Mouse (Mus musculus) right cerebral cortex, adult 2 months (tissue): Measurements from ENCODE around the gene Prkn.

ENCODE experiments used
- DNase-seq, 2 experiments: peaks; one replicate each; pipeline ENCODE4 v3.0.0; 2021 to 2022; ENCODE audit warnings: low spot score in 2 of 2

Gene Prkn

DNA sequence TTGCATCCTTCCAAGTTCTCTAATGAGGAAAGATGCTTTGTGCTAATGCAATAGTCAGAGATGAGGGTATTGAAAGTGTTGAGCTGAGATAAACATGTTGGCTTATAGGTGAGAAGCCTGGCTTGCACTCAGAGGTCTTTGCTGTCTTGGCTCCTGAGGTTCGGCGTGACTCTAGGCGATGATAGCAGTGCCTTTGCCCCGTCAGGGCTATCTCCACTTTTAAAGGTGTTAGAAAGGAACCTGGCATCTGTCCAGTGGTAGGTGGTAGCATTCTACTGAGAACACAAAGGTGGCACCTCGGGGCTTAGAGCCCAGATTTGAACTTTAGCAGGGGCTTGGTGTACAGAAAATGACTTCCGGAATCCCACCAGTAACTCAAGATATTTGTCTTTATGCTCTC lies 554.4 kb downstream of the Prkn start:
- DNase-seq, result no peak

DNA sequence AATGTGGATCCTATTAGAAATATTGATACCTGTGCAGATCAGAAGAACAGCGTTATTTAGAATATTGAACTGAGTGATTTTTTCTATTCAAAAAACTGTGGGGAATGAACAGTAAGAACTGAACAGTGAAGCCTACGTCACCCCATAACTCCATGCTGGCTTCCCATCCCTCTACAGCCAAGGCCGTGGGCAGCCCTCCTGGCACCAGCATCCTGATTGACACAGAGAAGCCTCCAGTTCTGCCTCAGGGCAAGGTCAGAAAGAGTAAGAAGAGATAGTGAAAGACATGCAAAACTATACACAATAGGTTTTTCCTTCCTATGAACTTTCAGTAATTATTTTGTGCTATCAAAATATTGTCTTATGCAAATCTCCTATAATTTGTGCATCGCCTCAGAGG lies 557.5 kb downstream of the Prkn start:
- no peak for DNase-seq

- DNase-seq, result no peak
Observed at GRCm38 (mm10) chr17:11402225-11402875, 562.2 kb downstream of the Prkn start.

DNA sequence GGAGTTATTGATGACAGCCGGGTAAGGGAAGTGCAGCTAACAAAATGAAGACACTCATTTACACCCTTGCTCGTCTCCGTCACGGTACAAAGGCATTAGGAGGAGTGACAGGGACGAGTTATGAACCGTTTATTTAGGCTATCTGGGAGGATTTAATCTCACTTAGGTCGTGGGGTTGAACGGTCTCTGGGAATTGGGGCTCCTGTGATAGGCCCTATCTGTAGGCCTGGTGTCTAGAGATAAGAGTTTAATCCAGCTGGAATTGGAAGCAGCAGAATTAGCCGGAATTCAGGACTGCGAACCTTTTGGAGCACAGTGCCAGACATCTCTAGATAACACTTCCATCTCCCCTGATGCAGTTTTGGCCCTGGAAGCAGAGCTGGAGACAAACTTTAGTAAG lies 571.2 kb downstream of the Prkn start:
- no peak for DNase-seq

GRCm38 (mm10) chr17:11413688-11414087 lies 573.5 kb downstream of the Prkn start:
- DNase-seq, result no peak

DNA sequence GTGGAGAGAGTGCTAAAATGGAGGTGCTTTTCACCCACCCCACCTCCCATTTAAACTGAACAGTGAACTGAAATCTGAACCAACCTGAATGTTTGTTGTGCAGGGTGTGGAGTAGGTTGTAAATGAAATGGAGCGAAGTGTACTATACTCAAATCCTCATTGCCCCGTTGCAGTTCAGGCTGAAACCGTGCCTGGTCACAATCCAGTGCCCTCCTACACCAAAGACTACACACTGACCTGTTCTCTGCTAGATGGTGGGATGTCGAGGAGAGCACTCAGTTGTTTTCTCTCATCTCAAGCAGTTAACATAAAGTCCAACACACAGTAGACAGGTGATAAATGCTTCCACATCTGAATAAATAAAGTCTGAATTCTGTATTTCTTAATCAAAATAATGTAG lies 574.1 kb downstream of the Prkn start:
- no peak for DNase-seq

- DNase-seq, result no peak
Observed at GRCm38 (mm10) chr17:11417150-11417549, 577.0 kb downstream of the Prkn start.

DNA sequence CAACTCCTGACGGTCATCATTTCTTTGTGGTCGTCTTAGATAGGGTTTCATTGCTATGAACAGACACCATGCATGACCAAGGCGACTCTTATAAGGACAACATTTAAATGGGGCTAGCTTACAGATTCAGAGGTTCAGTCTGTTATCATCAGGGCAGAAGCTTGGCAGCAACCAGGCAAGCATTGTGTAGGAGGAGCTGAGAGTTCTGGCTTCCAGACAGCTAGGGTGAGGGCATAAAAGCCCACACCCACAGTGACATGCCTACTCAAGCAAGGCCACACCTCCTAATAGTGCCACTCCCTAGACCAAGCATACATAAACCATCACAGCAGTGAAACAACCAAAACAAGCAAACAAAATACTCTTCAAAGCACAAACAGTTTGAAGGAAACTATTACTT lies 579.3 kb downstream of the Prkn start:
- DNase-seq, result no peak

DNA sequence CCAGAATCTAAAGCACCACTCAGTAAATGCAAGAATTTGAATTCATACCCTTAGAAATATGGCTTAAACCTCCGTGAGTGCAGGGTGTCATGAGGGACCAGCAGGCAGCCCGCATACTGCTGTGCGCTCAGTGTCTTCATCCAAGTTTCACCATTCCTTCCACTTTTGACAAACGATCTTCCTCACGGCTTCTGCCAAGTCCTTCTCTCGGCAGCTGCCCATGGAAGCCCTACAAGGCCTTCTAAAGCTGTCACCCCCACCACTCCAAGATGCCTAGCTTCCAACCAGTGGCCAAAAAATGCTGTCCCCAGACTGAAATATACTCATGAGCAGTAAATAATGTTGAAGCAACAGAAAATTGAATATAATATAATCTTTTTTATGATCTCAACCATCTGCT lies 580.7 kb downstream of the Prkn start:
- DNase-seq, result no peak

DNA sequence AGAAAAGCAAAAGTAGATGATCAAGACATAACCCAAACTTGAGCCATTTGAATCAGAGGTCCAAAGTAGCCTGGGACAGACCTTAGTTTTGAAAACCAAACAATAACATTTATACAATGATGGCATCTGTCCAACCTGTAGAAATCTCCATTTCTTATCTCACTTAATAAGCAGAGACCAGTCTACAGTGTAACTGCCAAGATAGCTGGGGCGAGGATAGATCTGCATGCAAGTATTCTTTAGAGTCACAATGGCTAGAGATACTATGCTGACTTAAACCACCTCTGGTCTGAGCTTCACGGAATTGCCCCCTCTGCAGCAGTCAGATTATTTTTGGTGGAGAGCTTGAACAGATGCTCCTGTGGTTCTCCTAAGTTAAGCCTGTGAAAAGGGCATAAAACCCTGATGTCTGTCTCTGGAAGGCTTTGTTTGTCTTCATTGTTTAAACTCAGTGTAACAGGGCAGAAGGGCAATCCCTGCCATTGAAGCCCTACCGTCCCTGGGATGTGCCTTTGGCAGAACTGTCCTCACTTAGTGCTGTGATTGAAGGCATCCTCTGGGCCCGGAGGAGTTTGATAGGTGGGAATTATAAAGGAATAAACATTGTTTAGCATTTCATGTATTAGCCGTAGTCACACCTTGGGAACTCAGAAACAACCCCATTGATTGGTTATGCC lies 581.2 kb downstream of the Prkn start:
- DNase-seq, result no peak

DNA sequence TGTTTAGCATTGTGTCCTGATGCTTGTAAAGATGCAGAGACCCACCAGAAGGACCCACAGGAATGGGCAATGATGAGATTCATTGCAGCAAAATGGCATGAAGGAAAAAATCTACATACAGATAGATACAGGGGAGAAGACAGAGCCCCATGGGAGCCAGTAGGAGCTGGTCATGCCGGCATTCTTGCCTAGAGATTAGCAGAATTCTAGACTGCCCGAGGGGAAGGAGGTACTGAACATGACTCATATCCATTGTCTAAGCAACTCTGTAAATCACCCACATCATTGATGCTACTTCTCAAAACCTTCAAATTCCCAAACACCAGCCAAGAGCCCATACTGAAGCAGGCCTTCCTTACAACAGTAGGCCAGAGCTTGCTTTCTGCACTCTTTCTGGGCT lies 591.1 kb downstream of the Prkn start:
- DNase-seq, result no peak

DNA sequence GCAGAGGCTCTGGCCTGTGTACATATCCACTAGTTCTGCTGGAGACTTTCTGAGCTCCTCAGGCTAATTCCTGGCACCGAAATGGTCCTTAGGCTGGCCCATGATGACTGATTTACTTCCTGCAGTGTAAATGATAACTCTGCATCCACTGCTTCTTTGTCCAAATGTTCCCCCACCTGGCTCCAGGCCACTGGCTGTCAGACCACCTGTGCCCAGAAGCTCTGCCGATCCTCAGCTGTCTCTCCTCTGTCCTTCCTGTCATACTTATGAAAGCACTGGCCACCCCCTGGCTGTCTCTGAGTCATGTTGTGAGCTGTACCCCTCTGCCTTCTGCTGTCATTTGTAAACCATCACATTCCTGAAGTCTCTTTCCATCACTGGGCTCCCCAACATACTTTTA lies 592.4 kb downstream of the Prkn start:
- no peak for DNase-seq

GRCm38 (mm10) chr17:11462721-11463120 lies 622.5 kb downstream of the Prkn start:
- DNase-seq, result peak in 1 of 2 experiments; percentile 14

- no peak for DNase-seq
Observed at GRCm38 (mm10) chr17:11466095-11466494, 625.9 kb downstream of the Prkn start.

GRCm38 (mm10) chr17:11468624-11469023 lies 628.4 kb downstream of the Prkn start:
- no peak for DNase-seq

DNA sequence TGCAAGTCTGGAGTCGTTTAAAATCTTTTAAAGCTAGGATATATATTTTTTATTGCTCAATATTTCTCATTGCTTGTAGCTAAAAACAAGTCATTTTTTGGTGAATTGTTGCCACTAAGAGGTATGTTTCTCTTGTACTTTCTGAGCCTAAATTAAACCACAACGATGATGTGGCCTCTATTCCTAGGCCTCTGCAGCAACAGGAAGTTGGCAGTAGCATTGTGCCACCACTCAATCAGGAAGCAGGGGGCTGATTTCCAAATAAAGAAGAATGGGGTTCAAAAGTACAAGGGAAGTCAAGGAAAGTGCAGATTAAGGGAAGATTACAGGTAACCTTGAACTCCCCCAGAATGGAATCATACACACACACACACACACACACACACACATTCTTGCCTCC lies 642.8 kb downstream of the Prkn start:
- DNase-seq, result no peak

- DNase-seq, result no peak
Observed at GRCm38 (mm10) chr17:11490051-11490450, 649.9 kb downstream of the Prkn start.

GRCm38 (mm10) chr17:11502556-11502955 lies 662.4 kb downstream of the Prkn start:
- no peak for DNase-seq

DNA sequence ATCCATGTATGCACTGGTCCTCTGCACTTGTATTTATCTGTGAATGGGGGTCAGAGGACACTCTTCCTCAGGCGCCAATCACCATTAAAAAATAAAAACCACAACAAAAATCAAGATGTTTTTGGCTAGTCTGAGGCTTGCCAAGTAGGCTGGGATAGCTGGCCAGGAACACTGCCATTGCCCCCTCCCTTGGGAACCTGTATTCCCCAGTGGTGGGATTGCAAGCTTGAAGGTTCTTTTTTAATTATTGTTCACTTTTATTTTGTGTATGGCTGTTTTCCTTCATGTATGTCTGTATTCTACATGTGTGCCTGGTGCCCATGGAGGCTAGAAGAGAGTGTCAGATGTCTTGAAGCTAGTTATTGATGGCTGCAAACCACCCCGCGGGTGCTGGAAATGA lies 664.3 kb downstream of the Prkn start:
- no peak for DNase-seq

- DNase-seq, result peak; percentile 34 to 39
Observed at GRCm38 (mm10) chr17:11507082-11507481, 666.9 kb downstream of the Prkn start.

DNA sequence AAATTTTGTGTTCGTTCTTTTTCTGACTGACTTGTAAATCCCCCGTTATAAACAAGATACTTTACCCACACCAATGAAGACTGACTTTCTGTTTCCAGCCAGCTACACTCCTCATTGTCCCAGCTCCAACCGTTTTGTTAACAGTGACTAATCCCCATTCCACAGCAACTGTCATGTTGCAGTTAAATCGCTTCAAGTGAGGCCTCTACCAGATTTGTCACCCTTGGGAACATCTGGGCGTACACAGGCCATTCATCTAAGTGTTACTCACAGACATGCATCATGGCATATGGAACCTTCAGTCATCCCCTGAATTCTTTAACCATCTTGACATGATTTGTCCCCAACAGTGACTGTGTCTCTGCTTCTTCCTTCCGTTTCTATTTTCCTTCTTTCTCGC lies 669.9 kb downstream of the Prkn start:
- no peak for DNase-seq

- no peak for DNase-seq
Observed at GRCm38 (mm10) chr17:11514032-11514761, 674.0 kb downstream of the Prkn start.

GRCm38 (mm10) chr17:11515619-11516018 lies 675.4 kb downstream of the Prkn start:
- DNase-seq, result no peak
